ENCODE assay signal across 16 mouse cellular contexts in genomic region chr6:29317941-29318340, GRCm38 (mm10). TPM values are rescaled to one million over a fixed set of nuclear protein-coding genes. Genes with fewer than 3 reads are reported as not detected.
"Had no signal": no experiment of that assay in that cellular context is flagged by ENCODE, and none has a peak within 500 bp of the region (broad histone marks: within the 10 kb centered on the region; RNA-seq: fewer than 3 reads in every experiment).

No protein-coding gene starts in this region.

- H3K36me3 ChIP-seq: intestine, embryonic 15.5 days; limb, embryonic 12.5 days; liver, embryonic 13.5 days; lung, embryonic 15.5 days; midbrain, embryonic 13.5 days; neural tube, embryonic 15.5 days had no signal

- H3K27ac ChIP-seq: intestine, embryonic 15.5 days; layer of hippocampus, adult 2 months; limb, embryonic 12.5 days; liver, embryonic 13.5 days; lung, embryonic 15.5 days; midbrain, embryonic 13.5 days; neural tube, embryonic 15.5 days; stomach, postnatal 0 days had no signal

- ATAC-seq: intestine, embryonic 15.5 days; liver, postnatal 0 days; midbrain, embryonic 13.5 days had no signal

- H3K4me3 ChIP-seq: intestine, embryonic 15.5 days; layer of hippocampus, adult 2 months; limb, embryonic 12.5 days; liver, embryonic 13.5 days; lung, embryonic 15.5 days; midbrain, embryonic 13.5 days; neural tube, embryonic 15.5 days had no signal

- H3K27me3 ChIP-seq: intestine, embryonic 15.5 days; limb, embryonic 12.5 days; liver, embryonic 13.5 days; lung, embryonic 15.5 days; midbrain, embryonic 13.5 days; neural tube, embryonic 15.5 days had no signal

- DNase-seq: kidney, adult 2 months; kidney, postnatal 36 days; liver; liver, embryonic 13.5 days; liver, postnatal 0 days; lung, postnatal 36 days; thymus, adult 2 months; thymus, postnatal 36 days had no signal

- H3K9ac ChIP-seq: intestine, embryonic 15.5 days; limb, embryonic 12.5 days; liver, embryonic 13.5 days; liver, postnatal 0 days; lung, embryonic 15.5 days; midbrain, embryonic 13.5 days; neural tube, embryonic 15.5 days had no signal

- H3K9me3 ChIP-seq: intestine, embryonic 15.5 days; limb, embryonic 12.5 days; liver, embryonic 13.5 days; lung, embryonic 15.5 days; midbrain, embryonic 13.5 days; neural tube, embryonic 15.5 days had no signal

- H3K4me2 ChIP-seq: intestine, embryonic 15.5 days; limb, embryonic 12.5 days; liver, embryonic 13.5 days; lung, embryonic 15.5 days; midbrain, embryonic 13.5 days; neural tube, embryonic 15.5 days had no signal

- H3K4me1 ChIP-seq: limb, embryonic 12.5 days; liver, embryonic 13.5 days; lung, embryonic 15.5 days; midbrain, embryonic 13.5 days; neural tube, embryonic 15.5 days had no signal

RNA-seq across cellular contexts. Expression of gene Fam71f1, which starts 1.0 kb away (rescaled TPM):
- polyA plus RNA-seq: intestine, embryonic 15.5 days; limb, embryonic 12.5 days; liver, embryonic 13.5 days; liver, postnatal 0 days; lung, embryonic 15.5 days; midbrain, embryonic 13.5 days; midbrain, postnatal 0 days; neural tube, embryonic 15.5 days; stomach, postnatal 0 days; thymus, adult 2 months had no signal

RNA-seq across cellular contexts. Expression of gene Fam71f2, which starts 38.5 kb away (rescaled TPM):
- polyA plus RNA-seq: stomach, postnatal 0 days had no signal
